Mouse (Mus musculus): ENCODE measurements around the gene Drd2. TPM values are rescaled to one million over a fixed set of nuclear protein-coding genes. Genes with fewer than 3 reads are reported as not detected.

Gene Drd2
- total RNA-seq (2021) (1 to 10 TPM; 2.0 to 2.5 TPM), polyA plus RNA-seq (2012; rRNA removed) (1.5 and 2.5 TPM in 2 replicates)
- long read RNA-seq, partial matches to known transcripts: 0 of 2 reads
- long read RNA-seq, other reads (novel, unspliced or antisense): 0 of 2 reads

GRCm38 (mm10) chr9:49340136-49341043 lies at the start of gene Drd2:
TSS of gene Drd2 (plus strand) at chr9:49340627.
- DNase-seq: peak; percentile 66

GRCm38 (mm10) chr9:49295101-49295500 lies 45.3 kb upstream of the Drd2 start:
- DNase-seq: no peak

GRCm38 (mm10) chr9:49307576-49307975 lies 32.9 kb upstream of the Drd2 start:
- DNase-seq: no peak

GRCm38 (mm10) chr9:49310821-49311220 lies 29.6 kb upstream of the Drd2 start:
- no peak for DNase-seq

GRCm38 (mm10) chr9:49318638-49319037 lies 21.8 kb upstream of the Drd2 start:
- no peak for DNase-seq

GRCm38 (mm10) chr9:49341044-49341365 lies 578 bp downstream of the Drd2 start:
- peak; percentile 56 for DNase-seq

- no peak for DNase-seq
Measured at GRCm38 (mm10) chr9:49365763-49366162, 25.3 kb downstream of the Drd2 start.

- peak; percentile 32 for DNase-seq
Measured at GRCm38 (mm10) chr9:49373946-49374345, 33.5 kb downstream of the Drd2 start.

- DNase-seq: no peak
Measured at GRCm38 (mm10) chr9:49379962-49380361, 39.5 kb downstream of the Drd2 start.

- no peak for DNase-seq
Measured at GRCm38 (mm10) chr9:49384041-49384440, 43.6 kb downstream of the Drd2 start.

- peak; percentile 40 for DNase-seq
Measured at GRCm38 (mm10) chr9:49384855-49385254, 44.4 kb downstream of the Drd2 start.

GRCm38 (mm10) chr9:49385301-49385700 lies 44.9 kb downstream of the Drd2 start:
- peak; percentile 37 for DNase-seq

GRCm38 (mm10) chr9:49386119-49386518 lies 45.7 kb downstream of the Drd2 start:
- DNase-seq: peak; percentile 62

- DNase-seq: no peak
Measured at GRCm38 (mm10) chr9:49392242-49392641, 51.8 kb downstream of the Drd2 start.

GRCm38 (mm10) chr9:49396006-49396405 lies 55.6 kb downstream of the Drd2 start:
- no peak for DNase-seq

- DNase-seq: no peak
Measured at GRCm38 (mm10) chr9:49403711-49404110, 63.3 kb downstream of the Drd2 start.

- no peak for DNase-seq
Measured at GRCm38 (mm10) chr9:49407028-49407427, 66.6 kb downstream of the Drd2 start.

- DNase-seq: peak; percentile 44
Measured at GRCm38 (mm10) chr9:49410621-49411020, 70.2 kb downstream of the Drd2 start.

- DNase-seq: no peak
Measured at GRCm38 (mm10) chr9:49423866-49424265, 83.4 kb downstream of the Drd2 start.

GRCm38 (mm10) chr9:49425585-49425984 lies 85.2 kb downstream of the Drd2 start:
- no peak for DNase-seq

GRCm38 (mm10) chr9:49426921-49427320 lies 86.5 kb downstream of the Drd2 start, which contains the start of gene Ankk1:
TSS of gene Ankk1 (minus strand) at chr9:49427021.
- no peak for DNase-seq

- DNase-seq: no peak
Measured at GRCm38 (mm10) chr9:49427478-49427877, 87.1 kb downstream of the Drd2 start.

GRCm38 (mm10) chr9:49442621-49443020 lies 102.2 kb downstream of the Drd2 start:
- no peak for DNase-seq

- DNase-seq: peak; percentile 50
Measured at GRCm38 (mm10) chr9:49450491-49450890, 110.1 kb downstream of the Drd2 start.
